Mouse (Mus musculus): ENCODE measurements at regions not wholly inside any gene's neighbourhood (a gene's known extent, or its start where the extent isn't known, plus 50 kb on each side); places are given as distances from the start of the nearest gene placed in this dataset.

DNA sequence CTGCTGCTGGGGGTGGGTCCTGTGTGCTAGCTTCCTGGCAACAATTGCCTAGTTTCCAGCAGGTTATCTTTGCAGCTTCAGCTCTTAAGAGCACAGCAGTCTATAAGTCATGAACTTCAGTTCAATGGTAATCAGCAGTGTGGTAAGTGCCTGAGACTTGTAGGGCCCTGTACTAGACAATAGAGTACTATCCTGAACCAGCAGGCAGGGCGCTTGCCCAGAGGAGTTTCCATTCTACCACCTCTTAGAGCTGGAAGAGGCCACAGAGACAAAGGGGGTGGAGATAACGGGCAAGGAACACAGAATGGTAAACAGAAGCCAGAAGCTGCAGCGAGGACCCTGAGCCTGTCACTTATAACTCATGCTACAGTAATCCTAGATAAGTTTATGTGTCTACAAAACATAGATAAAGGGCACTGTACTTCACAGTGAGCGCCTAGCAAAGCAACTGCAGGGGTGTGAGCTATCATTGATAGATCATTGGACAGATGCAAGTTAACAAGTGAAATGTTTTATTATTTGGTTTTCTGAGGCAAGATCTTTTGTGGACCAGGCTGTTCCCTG is 79.7 kb upstream of the Bcl6 start:
- peak; percentile 17 to 36; a peak in 1 of 4 replicates for ATAC-seq (replicated peaks in 1 of 2; ENCODE audit: insufficient read depth in 1 of 2, low FRiP score in 2 of 2, low TSS enrichment in 1 of 2, low read depth in 1 of 2, poor library complexity in 2 of 2, severe bottlenecking in 2 of 2)

DNA sequence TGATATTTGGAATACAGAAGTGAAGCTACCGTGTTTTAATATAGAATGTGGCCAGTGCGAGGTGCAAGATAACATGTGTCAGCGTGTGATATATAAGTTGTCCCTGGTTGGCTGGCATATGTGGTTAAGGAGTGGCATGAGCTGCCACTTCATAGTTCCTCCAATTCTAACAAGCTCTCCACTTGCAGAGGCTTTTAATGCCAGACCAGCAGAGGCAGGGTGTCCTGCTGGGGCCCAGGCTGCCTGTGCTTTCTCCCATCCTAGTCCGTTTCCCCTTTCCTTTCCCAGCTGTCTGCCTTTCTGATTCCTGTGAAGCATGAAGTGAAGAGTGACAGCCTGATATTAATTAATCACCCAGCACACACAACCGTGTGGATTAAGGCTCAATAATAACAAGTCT is 73.7 kb upstream of the Bcl6 start:
- peak; percentile 68 to 71; a peak in 3 of 4 replicates for ATAC-seq (replicated peaks in 1 of 2; ENCODE audit: insufficient read depth in 1 of 2, low FRiP score in 2 of 2, low TSS enrichment in 1 of 2, low read depth in 1 of 2, poor library complexity in 2 of 2, severe bottlenecking in 2 of 2)

DNA sequence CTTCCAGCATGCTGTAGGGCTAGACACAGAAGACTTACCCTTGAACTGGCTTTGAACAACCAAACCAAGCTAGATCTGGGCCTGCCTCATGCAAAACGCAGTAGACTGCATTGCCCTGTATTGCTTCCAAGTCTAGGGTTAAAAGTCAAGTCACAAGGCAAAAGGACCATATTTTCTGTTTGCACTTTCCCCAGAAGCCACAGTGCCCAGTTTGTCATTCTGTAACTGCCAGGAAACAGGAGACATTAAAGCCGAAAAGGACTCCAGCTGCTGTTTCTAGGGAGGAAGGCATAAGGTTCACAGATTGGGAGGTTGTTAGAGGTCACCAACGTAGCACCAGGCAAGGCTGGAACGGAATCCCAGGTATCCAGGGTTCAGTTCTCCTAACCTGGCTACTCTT is 72.8 kb upstream of the Bcl6 start:
- ATAC-seq (replicated peaks in 1 of 2; ENCODE audit: insufficient read depth in 1 of 2, low FRiP score in 2 of 2, low TSS enrichment in 1 of 2, low read depth in 1 of 2, poor library complexity in 2 of 2, severe bottlenecking in 2 of 2) = no peak

DNA sequence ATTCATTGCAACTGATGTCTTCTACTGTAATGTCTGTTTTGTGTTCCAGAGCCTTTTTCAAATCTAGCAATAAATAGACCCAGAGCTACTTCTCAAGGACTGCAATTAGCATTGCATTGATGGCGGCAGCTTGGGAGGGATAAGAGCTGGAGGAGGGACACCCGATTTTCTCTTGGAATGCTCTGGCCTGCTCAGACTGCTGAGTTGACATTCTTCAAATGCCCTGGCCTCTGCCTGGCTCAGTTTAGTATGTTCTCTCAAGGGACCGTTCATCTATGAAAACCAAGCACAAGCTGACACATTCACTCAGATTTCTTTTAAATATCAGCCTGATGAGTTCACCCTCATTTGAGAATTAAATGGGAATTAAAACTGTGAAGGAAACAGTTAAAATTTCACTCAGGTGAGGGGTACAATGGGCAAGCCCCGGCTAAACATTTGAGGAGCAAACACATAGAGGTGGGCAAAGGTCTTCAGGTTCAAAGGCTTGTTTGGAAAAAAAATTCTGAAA is 70.5 kb upstream of the Bcl6 start:
- no peak for ATAC-seq (replicated peaks in 1 of 2; ENCODE audit: insufficient read depth in 1 of 2, low FRiP score in 2 of 2, low TSS enrichment in 1 of 2, low read depth in 1 of 2, poor library complexity in 2 of 2, severe bottlenecking in 2 of 2)

DNA sequence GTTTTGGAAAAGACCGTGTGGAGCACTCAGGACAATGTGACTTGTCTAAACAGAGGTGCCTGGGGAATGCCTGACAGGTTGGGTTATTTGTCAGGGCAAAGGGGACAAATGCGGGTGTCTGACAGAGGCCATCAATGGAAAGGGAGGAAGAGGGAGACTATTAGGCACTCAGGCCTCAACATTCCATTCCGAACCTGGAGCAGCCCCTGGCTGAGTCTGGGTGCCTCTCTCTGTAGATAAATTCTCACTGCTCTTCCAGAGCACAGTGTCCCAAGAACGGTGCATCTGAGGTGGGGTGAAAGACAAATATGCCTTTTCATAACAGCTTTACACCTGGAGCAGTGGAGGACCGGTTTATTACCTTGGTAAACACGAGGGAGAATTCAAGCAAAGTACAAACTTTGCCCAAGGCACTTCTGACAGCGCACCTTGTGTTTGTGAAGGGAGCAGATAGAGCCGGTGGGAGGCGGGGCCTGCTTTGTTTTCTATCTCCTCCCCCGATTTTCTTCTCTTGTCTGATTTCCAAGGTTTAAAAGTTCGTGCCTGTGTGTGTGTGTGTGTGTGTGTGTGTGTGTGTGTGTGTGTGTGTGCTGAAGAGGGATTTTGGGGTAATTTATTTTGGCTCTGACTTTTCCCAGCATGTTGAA is 68.4 kb upstream of the Bcl6 start:
- no peak for ATAC-seq (replicated peaks in 1 of 2; ENCODE audit: insufficient read depth in 1 of 2, low FRiP score in 2 of 2, low TSS enrichment in 1 of 2, low read depth in 1 of 2, poor library complexity in 2 of 2, severe bottlenecking in 2 of 2)

DNA sequence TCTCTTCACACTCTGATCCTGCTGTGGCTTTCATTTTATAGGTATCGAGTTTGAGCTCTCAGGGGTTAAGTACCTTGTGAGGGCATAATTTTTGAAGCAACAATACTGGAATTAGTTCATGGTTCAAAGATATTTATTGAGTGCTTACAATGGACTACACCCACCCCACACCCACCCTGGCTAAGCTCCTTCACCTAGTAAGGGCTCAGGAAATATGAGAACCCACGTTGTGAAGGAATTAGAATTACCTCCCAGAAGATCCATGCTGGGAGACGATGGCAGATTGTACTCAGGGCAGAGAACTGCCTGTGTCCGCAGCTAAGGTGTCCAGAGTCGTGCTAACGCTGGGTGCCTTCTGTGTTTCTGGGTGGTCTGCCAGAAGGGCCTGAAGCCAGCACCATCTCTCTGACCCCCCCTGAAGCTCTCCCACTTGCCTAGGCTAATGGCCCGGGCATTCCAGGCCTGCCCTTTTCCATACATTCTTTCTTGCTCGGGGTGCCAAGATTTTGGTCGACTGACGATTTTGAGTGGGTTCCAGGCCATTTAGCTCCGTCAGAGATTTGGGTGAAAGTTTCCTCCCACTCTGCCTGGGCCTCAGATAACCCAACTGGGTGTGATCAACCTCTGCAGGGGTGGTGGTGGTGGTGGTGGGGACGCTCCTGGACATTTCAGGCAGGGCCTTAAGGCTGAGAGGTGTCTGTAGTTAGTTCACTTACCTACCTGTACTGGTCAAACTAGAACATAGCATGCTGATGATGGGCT is 67.7 kb upstream of the Bcl6 start:
- no peak for ATAC-seq (replicated peaks in 1 of 2; ENCODE audit: insufficient read depth in 1 of 2, low FRiP score in 2 of 2, low TSS enrichment in 1 of 2, low read depth in 1 of 2, poor library complexity in 2 of 2, severe bottlenecking in 2 of 2)

DNA sequence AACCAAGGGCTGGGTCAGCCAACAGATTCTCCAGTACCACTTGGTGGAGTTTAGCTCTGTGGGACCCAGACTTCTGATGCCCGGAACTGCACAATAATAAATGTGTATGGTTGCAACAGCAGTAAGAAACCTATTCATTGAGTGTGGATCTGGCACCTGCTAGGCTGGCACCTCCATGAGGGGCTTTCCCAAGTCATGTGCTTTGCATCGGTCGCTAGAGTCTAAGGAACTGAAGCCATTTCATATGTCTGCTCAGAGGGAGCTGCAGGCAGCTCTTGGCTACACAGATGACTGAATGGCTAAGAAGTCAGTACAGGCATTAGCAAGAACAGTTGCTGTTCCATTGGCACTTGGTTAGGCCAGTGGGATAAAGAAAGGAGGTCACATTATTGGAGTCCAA is 65.6 kb upstream of the Bcl6 start:
- ATAC-seq (replicated peaks in 1 of 2; ENCODE audit: insufficient read depth in 1 of 2, low FRiP score in 2 of 2, low TSS enrichment in 1 of 2, low read depth in 1 of 2, poor library complexity in 2 of 2, severe bottlenecking in 2 of 2) = no peak

DNA sequence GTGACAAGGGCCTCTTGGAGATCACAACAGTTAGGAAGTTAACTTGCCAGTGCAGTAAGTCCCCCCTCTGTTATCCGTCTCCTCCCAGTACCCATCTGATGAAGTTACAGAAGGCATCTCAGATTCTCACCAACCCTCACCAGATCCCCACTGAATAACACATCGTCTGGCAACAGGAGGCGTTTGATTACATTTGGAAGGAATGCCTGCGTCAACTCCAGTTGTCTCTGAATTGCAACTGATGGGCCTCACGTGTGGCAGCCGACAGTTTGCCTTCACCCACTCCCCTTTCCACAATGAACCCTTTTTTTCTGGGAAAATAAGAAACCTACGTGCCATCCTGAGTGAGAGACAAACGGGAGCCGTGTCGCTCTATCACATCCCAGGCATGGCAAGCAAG is 64.8 kb upstream of the Bcl6 start:
- no peak for ATAC-seq (replicated peaks in 1 of 2; ENCODE audit: insufficient read depth in 1 of 2, low FRiP score in 2 of 2, low TSS enrichment in 1 of 2, low read depth in 1 of 2, poor library complexity in 2 of 2, severe bottlenecking in 2 of 2)

DNA sequence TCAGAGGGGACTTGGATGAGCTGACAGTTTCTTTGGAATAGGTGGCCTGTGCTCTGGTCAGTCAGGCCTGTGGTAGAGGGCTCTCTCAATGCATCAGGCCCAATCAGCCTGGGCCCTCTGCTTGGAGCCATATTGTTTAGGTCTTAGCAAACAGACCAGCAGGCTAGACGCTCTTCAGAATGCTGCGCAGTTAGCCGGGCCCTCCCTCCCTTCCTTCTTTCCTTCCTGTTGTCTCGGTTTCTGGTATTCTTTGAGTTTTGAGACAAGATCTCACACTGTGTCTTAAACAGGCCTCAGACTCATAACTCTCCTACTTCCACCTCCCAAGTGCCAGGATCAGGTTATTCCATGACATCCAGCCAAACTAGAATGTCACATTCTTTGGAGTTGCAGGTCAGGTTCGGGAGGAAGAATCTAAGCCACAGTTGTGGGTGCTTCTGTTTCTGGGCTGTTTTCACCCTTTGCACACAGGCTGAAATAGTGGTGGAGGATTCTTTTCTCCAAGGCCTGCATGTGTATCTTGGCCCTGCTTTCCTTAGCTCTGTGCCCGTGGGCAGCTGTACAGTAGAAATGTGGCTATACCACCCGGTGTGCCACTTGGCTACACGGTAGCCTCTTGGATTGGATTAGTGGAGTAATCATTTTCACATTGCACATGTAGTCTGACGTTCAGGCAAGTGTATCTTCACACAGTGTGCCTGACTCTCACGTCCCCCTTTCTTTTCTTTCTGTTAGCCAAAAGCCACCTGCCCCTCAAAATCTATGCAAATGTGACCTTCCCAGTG is 62.4 kb upstream of the Bcl6 start:
- no peak for ATAC-seq (replicated peaks in 1 of 2; ENCODE audit: insufficient read depth in 1 of 2, low FRiP score in 2 of 2, low TSS enrichment in 1 of 2, low read depth in 1 of 2, poor library complexity in 2 of 2, severe bottlenecking in 2 of 2)

DNA sequence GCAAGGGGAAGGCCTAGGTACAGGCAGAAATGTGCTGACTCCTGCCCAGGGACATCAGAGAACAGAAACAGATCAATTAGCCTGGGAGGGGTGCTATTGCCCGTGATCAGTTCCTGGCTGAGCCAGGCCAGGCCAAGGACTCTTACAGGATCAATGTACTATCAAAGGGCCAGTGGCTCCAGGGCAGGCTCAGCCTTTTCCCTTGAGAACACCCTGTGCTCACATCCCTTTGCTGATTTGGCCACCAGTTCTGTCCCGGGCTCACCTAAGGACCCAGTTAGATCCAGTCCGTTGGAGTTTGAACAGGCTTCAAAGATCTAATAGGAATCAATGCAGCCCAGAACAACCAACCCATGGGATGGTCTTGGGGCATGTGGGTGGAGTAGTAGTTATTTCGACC is 55.1 kb upstream of the Bcl6 start:
- ATAC-seq (replicated peaks in 1 of 2; ENCODE audit: insufficient read depth in 1 of 2, low FRiP score in 2 of 2, low TSS enrichment in 1 of 2, low read depth in 1 of 2, poor library complexity in 2 of 2, severe bottlenecking in 2 of 2) = no peak

DNA sequence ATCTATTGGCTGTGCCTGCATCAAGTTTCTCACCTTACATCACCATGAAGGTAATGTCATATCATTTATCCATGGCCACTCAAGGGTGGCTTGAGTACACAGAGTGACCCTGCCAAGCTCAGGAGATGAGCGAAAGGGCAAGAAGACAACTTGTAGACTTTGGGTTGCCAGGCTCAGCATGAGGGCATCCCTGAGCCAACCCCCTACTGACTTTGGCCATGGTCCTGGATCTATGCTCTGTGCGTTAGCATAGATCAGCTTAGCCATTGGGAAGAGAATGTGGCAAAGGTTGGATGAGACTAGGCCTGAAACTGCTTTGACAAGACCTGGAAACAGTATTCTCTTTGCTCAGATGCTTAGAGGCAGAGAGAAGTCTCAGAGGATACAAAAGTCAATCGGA is 54.3 kb upstream of the Bcl6 start:
- ATAC-seq (replicated peaks in 1 of 2; ENCODE audit: insufficient read depth in 1 of 2, low FRiP score in 2 of 2, low TSS enrichment in 1 of 2, low read depth in 1 of 2, poor library complexity in 2 of 2, severe bottlenecking in 2 of 2) = no peak

DNA sequence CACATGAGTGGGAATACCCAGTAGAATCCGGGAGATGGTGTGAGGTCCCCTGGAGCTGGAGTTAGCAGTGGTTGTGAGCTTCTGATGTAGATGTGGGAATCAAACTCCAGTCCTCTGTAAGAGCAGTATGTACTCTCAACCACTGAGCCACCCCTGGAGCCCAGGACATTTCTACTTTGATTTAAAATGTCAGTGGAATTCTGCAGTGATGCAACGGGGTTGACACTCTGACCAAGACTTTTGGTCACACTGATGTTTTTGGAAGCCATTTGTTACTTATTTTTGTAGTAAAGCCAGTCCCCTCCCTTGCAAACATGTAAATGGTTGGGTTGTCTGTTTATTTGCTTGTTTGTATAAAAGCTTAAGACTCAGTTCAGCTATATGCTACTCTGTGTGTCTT is 53.6 kb upstream of the Bcl6 start:
- ATAC-seq (replicated peaks in 1 of 2; ENCODE audit: insufficient read depth in 1 of 2, low FRiP score in 2 of 2, low TSS enrichment in 1 of 2, low read depth in 1 of 2, poor library complexity in 2 of 2, severe bottlenecking in 2 of 2) = no peak

DNA sequence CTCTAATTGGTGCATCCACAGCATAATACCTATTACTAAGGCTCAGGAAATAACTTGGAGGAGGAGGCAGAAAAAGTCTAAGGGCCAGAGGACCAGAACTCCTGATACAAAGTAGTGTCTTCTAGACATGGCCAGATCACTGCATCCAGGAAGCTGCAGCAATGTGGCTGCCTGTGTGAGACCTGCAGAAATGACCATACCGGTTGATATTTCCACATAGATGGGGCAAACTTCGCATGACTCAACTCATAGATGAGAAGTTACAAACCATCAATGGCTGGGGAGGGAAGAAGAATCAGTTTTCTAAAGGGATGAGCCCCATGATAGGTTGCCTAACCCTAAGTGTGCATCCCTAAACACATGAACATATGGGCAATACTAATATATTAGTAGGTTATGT is 52.8 kb upstream of the Bcl6 start:
- ATAC-seq (replicated peaks in 1 of 2; ENCODE audit: insufficient read depth in 1 of 2, low FRiP score in 2 of 2, low TSS enrichment in 1 of 2, low read depth in 1 of 2, poor library complexity in 2 of 2, severe bottlenecking in 2 of 2) = peak in 1 of 2 experiments; percentile 51; a peak in 1 of 4 replicates

DNA sequence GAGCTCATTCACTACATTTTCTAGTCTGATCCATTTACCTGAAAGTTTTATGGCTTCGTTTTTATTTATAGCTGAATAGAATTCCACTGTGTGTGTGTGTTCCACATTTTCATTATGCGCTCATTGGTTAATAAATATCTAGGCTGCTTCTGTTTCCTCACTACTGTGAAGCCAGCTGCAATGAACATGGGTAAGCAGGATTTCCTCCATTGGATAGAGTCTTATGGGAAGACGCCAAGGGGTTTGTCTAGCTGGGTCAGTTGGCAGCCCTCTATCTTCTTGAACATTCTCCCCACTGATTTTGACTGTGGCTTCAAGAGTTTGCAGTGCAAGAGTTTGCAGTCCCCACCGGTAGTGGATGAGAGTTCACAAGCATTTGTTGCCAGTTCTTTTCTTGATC is 51.1 kb upstream of the Bcl6 start:
- ATAC-seq (replicated peaks in 1 of 2; ENCODE audit: insufficient read depth in 1 of 2, low FRiP score in 2 of 2, low TSS enrichment in 1 of 2, low read depth in 1 of 2, poor library complexity in 2 of 2, severe bottlenecking in 2 of 2) = no peak

Measured in hematopoietic stem cell, adult 5-6 weeks (primary cell).